Mouse (Mus musculus): Measurements from ENCODE around the gene Shroom3. TPM values are rescaled to one million over a fixed set of nuclear protein-coding genes. Genes with fewer than 3 reads are reported as not detected.

Shroom3 gene
- polyA plus RNA-seq, 1 experiment from 2014 or later = 3.5 TPM

DNA sequence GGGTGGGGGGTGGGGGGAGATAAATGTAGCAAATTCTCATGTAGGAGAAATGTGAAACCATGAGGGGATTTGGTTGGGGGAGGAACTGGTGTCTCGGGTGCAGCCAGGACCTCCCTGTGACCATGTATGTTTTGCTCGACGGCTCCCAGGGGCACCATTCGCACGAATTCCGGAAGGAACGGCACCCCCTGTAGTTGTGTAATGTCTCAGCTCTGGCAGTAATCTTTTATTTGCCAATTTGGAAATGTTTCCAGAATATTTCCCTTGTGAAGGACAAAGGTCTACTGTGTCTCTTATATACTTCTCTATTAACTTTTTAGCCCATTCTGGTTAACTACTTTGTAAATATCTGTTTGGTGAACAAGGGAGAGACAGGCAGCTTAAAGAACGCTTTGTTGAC is 27.5 kb downstream of the Shroom3 start:
- ATAC-seq (replicated peaks; ENCODE audit: low FRiP score) = no peak
- Histone ChIP-seq H3K9ac (ENCODE audit: low read depth, low read length) (no peak overlapping the region), H3K4me1 (replicated peaks; ENCODE audit: control insufficient read depth, insufficient read depth, low read length) (no peaks in the 10 kb centered on the region), H3K9me3 (ENCODE audit: control insufficient read depth, low read length) (no peaks in the 10 kb centered on the region), H3K27me3 (replicated peaks; ENCODE audit: control insufficient read depth, insufficient read depth, low read length) (no peaks in the 10 kb centered on the region), H3K4me3 (ENCODE audit: low read depth, low read length) (no peak overlapping the region), H3K36me3 (ENCODE audit: control insufficient read depth, insufficient read depth, low read length) (no peaks in the 10 kb centered on the region), H3K4me2 (no peak overlapping the region), H3K27ac (ENCODE audit: low read depth, low read length) (no peak overlapping the region)
- 76% methylated on average over 8 of the region's 8 CpGs for WGBS
- DNase-seq (ENCODE audit: low spot score) = no peak

DNA sequence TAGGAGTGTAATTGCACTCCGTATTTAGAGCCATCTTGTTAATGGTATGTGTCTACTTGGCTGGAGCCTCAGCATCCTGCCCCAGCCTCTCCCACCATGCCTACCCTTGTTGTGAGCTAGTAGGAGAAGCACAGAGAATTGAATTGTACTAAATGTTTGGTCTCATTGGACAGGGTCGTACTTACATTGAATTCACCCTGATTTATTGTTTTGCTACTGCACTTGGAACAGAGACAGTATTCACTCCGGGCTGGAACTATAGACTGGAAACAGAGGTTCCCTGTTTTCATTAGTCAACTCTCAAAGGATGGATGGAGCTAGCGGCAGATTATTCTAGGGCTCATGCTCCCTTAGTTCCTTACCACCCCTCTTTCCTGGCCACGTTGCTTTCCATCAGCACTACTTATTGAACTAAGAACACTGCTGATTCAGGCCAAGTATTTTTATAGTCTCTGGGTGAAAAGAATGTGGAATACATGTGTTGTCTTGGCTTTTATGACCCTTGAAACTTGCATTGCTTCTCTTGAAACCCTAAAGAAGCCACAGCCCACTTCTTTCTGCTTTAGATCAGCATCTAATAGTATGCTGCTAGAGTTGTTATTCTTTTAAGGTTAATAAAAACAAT is 28.5 kb downstream of the Shroom3 start:
- Histone ChIP-seq H3K9ac (ENCODE audit: low read depth, low read length) (no peak overlapping the region), H3K27ac (ENCODE audit: low read depth, low read length) (no peak overlapping the region), H3K4me1 (replicated peaks; ENCODE audit: control insufficient read depth, insufficient read depth, low read length) (no peaks in the 10 kb centered on the region), H3K9me3 (ENCODE audit: control insufficient read depth, low read length) (no peaks in the 10 kb centered on the region), H3K4me2 (no peak overlapping the region), H3K36me3 (ENCODE audit: control insufficient read depth, insufficient read depth, low read length) (no peaks in the 10 kb centered on the region), H3K4me3 (ENCODE audit: low read depth, low read length) (no peak overlapping the region), H3K27me3 (replicated peaks; ENCODE audit: control insufficient read depth, insufficient read depth, low read length) (no peaks in the 10 kb centered on the region)
- ATAC-seq (replicated peaks; ENCODE audit: low FRiP score) = no peak
- DNase-seq (ENCODE audit: low spot score) = no peak
- 81% methylated on average over 5 of the region's 5 CpGs for WGBS

DNA sequence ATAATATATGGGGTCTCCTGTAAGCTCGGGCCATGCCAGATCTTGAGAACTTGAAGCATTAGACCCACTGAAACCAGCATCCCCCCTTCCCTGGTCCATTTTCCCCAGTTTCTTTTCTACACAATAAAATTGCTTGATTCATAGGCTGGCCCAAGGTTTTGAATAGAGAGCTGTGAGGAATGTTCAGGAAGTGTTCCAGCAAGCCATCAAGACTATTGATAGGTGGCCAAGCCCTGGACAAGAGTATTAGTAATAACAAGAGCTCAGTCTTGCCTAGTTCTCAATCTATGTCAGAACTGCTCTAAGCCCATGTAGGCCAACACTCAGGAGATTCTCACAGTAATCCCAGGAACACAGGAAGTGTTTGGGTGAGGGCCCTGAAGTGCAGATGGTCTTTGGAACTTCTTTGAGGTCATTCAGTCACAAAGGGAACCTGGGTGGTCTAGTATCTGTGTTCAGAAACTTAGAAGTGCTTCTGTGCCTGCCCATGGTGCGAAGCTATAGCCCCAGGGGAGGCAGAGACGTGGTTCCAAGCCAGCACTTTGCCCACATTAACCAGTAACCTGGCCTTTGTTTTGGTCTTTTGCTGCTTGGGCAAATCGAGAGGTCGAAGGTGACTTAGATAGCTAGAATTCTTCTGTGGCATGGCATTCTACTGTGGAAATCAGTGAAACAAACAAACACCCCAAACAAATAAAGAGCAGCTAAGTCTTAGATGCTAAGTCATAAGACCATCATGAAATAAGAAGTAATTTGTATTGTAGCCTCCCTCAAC is 29.6 kb downstream of the Shroom3 start:
- no peak overlapping the region for H3K4me3 ChIP-seq (ENCODE audit: low read depth, low read length)
- H3K4me2 ChIP-seq = no peak overlapping the region
- H3K9me3 ChIP-seq (ENCODE audit: control insufficient read depth, low read length) = no peaks in the 10 kb centered on the region
- no peaks in the 10 kb centered on the region for H3K36me3 ChIP-seq (ENCODE audit: control insufficient read depth, insufficient read depth, low read length)
- ATAC-seq (replicated peaks; ENCODE audit: low FRiP score) (no peak), DNase-seq (ENCODE audit: low spot score) (no peak)
- WGBS = 78% methylated on average over 5 of the region's 5 CpGs
- no peak overlapping the region for H3K27ac ChIP-seq (ENCODE audit: low read depth, low read length)
- no peak overlapping the region for H3K9ac ChIP-seq (ENCODE audit: low read depth, low read length)
- no peaks in the 10 kb centered on the region for H3K27me3 ChIP-seq (replicated peaks; ENCODE audit: control insufficient read depth, insufficient read depth, low read length)
- no peaks in the 10 kb centered on the region for H3K4me1 ChIP-seq (replicated peaks; ENCODE audit: control insufficient read depth, insufficient read depth, low read length)

DNA sequence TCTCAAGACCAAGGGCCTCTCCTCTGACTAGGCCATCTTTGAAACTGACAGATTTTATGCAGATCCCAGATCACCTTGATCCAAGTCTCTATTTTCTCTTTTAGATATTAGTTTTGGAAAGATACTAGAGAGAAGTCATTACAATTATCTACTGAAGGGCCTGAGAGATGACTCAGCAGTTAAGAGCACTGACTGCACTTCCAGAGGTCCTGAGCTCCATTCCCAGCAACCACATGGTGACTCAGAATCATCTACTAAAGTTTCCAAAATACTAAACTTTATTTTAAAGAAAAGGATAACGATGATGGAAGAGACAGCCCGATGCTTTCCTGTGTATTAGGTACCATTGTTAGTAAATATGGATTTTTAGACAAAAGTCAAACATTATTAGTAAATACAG is 31.7 kb downstream of the Shroom3 start:
- no peak overlapping the region for H3K4me2 ChIP-seq
- WGBS = 95% methylated on average over 2 of the region's 2 CpGs
- no peak for ATAC-seq (replicated peaks; ENCODE audit: low FRiP score)

DNA sequence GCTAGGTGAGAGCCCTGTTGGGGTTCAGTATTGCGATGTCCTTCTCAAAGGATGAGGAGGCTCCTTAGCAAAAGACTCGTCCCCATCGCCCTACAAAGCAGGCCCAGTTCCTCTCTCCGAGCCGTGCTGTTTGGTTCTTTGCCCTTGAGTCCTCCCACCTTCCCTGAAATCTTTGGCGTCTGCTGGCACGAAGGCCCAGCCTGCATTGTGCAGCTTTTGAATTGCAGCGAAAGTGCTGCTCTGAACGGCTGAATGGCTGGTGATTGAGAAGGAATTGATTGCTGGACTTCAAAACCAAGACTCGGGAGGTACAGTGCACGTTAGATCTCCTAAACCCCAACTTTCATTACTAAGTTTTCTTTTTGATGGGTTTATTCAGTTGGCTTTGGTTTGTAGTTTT is 32.1 kb downstream of the Shroom3 start:
- Histone ChIP-seq H3K4me3 (ENCODE audit: low read depth, low read length) (no peak overlapping the region), H3K9me3 (ENCODE audit: control insufficient read depth, low read length) (no peaks in the 10 kb centered on the region), H3K27me3 (replicated peaks; ENCODE audit: control insufficient read depth, insufficient read depth, low read length) (no peaks in the 10 kb centered on the region), H3K4me2 (no peak overlapping the region), H3K36me3 (ENCODE audit: control insufficient read depth, insufficient read depth, low read length) (no peaks in the 10 kb centered on the region), H3K4me1 (replicated peaks; ENCODE audit: control insufficient read depth, insufficient read depth, low read length) (no peaks in the 10 kb centered on the region), H3K9ac (ENCODE audit: low read depth, low read length) (no peak overlapping the region), H3K27ac (ENCODE audit: low read depth, low read length) (no peak overlapping the region)
- DNase-seq (ENCODE audit: low spot score) (no peak), ATAC-seq (replicated peaks; ENCODE audit: low FRiP score) (no peak)
- 77% methylated on average over 11 of the region's 11 CpGs for WGBS

More for the DNA sequence above, 31.7 kb downstream of the Shroom3 start:
- H3K4me3 ChIP-seq (ENCODE audit: low read depth, low read length) = no peak overlapping the region
- no peaks in the 10 kb centered on the region for H3K36me3 ChIP-seq (ENCODE audit: control insufficient read depth, insufficient read depth, low read length)
- H3K9ac ChIP-seq (ENCODE audit: low read depth, low read length) = no peak overlapping the region
- no peaks in the 10 kb centered on the region for H3K4me1 ChIP-seq (replicated peaks; ENCODE audit: control insufficient read depth, insufficient read depth, low read length)
- no peak for DNase-seq (ENCODE audit: low spot score)
- no peaks in the 10 kb centered on the region for H3K27me3 ChIP-seq (replicated peaks; ENCODE audit: control insufficient read depth, insufficient read depth, low read length)
- H3K27ac ChIP-seq (ENCODE audit: low read depth, low read length) = no peak overlapping the region
- no peaks in the 10 kb centered on the region for H3K9me3 ChIP-seq (ENCODE audit: control insufficient read depth, low read length)

DNA sequence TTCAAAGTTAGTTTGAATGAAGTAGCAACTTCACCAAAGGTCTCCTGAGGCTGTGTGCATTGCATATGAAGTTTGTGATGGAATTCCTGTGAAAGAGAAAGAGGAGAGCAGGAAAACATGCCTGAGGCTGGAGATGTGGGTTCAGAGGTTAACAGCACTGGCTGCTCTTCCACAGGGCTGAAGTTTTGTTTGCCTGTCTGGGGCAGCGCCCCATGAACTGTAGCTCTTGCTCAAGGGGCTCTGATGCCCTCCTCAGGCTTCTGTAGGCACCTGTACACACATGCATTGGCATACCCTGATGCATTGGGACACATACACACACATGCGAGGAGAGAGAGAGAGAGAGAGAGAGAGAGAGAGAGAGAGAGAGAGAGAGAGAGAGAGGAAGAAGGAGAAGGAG is 32.7 kb downstream of the Shroom3 start:
- DNase-seq (ENCODE audit: low spot score) (no peak), ATAC-seq (replicated peaks; ENCODE audit: low FRiP score) (no peak)
- Histone ChIP-seq H3K27me3 (replicated peaks; ENCODE audit: control insufficient read depth, insufficient read depth, low read length) (no peaks in the 10 kb centered on the region), H3K27ac (ENCODE audit: low read depth, low read length) (no peak overlapping the region), H3K9me3 (ENCODE audit: control insufficient read depth, low read length) (no peaks in the 10 kb centered on the region), H3K4me1 (replicated peaks; ENCODE audit: control insufficient read depth, insufficient read depth, low read length) (no peaks in the 10 kb centered on the region), H3K9ac (ENCODE audit: low read depth, low read length) (no peak overlapping the region), H3K4me3 (ENCODE audit: low read depth, low read length) (no peak overlapping the region), H3K36me3 (ENCODE audit: control insufficient read depth, insufficient read depth, low read length) (no peaks in the 10 kb centered on the region), H3K4me2 (no peak overlapping the region)
- WGBS = 63% methylated on average over 2 of the region's 2 CpGs

DNA sequence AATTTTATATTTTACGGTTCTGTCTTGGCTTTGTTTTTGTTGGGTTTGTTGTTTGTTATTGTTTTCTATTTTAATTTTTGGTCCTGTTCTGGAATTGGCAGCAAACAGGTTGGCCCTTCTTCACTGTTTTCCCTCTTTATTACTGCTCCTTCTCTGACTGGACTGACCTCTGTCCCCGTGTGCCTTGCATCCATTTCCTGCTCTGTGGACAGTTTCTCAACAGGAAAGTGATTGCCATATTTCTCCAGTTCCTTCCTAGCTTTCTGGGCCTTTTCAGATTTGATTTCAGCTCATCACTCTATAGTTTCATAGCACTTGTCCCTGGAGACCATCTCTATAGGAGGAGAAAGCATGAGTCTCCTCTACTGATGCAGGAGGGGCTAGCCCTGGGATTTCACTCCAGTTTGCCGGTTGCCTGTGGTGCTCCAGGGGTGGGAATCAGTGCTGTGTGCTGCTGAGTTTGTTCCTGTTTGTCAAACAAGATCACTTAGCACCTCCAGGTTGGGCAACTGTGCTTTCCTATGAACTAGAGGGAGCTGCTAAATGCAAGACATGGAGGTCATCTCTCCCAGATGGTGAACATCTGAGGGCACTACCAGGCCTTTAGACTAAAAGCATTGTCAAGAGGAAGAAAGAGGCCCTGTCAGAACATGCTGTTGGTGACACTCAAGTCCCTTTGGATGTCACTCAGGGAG is 34.6 kb downstream of the Shroom3 start:
- H3K27me3 ChIP-seq (replicated peaks; ENCODE audit: control insufficient read depth, insufficient read depth, low read length) = no peaks in the 10 kb centered on the region
- H3K4me3 ChIP-seq (ENCODE audit: low read depth, low read length) = no peak overlapping the region
- H3K9me3 ChIP-seq (ENCODE audit: control insufficient read depth, low read length) = no peaks in the 10 kb centered on the region
- H3K27ac ChIP-seq (ENCODE audit: low read depth, low read length) = no peak overlapping the region
- DNase-seq (ENCODE audit: low spot score) (no peak), ATAC-seq (replicated peaks; ENCODE audit: low FRiP score) (no peak)
- H3K36me3 ChIP-seq (ENCODE audit: control insufficient read depth, insufficient read depth, low read length) = no peaks in the 10 kb centered on the region
- no peak overlapping the region for H3K9ac ChIP-seq (ENCODE audit: low read depth, low read length)
- no peak overlapping the region for H3K4me2 ChIP-seq
- 57% methylated on average over 3 of the region's 3 CpGs for WGBS
- no peaks in the 10 kb centered on the region for H3K4me1 ChIP-seq (replicated peaks; ENCODE audit: control insufficient read depth, insufficient read depth, low read length)

DNA sequence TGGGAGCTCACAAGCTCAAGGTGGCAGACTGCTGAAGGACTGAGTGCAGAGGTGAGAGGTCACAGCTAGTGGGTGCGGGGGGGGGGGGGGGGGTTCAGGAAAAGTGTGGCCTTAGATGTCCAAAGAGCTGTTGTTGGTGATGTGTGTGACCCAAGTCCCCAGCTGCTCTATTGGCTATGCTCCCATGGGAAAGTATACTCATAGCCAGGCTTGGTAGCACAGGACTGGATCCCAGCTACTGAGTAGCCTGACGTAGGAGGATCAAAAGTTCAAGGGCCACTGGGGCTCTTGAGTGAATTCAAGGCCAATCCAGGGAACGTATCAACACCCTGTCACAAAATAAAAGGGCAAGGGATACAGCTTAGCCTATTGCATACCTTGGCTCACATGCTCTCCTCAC is 35.6 kb downstream of the Shroom3 start:
- Histone ChIP-seq H3K27me3 (replicated peaks; ENCODE audit: control insufficient read depth, insufficient read depth, low read length) (no peaks in the 10 kb centered on the region), H3K4me1 (replicated peaks; ENCODE audit: control insufficient read depth, insufficient read depth, low read length) (no peaks in the 10 kb centered on the region), H3K4me2 (no peak overlapping the region), H3K9ac (ENCODE audit: low read depth, low read length) (no peak overlapping the region), H3K9me3 (ENCODE audit: control insufficient read depth, low read length) (no peaks in the 10 kb centered on the region), H3K27ac (ENCODE audit: low read depth, low read length) (no peak overlapping the region), H3K4me3 (ENCODE audit: low read depth, low read length) (no peak overlapping the region), H3K36me3 (ENCODE audit: control insufficient read depth, insufficient read depth, low read length) (no peaks in the 10 kb centered on the region)
- no peak for ATAC-seq (replicated peaks; ENCODE audit: low FRiP score)
- no peak for DNase-seq (ENCODE audit: low spot score)
- WGBS = 84% methylated on average over 3 of the region's 3 CpGs
